Mouse (Mus musculus) brain, adult 2 months (tissue): ENCODE data around the gene Gm16253.
"Not testable (repeated sequence)": the region's sequence is repeated elsewhere in the genome, so short reads cannot be mapped to it uniquely, and the experiment has no call there.

Source experiments
- DNase-seq: peaks from one replicate; pipeline ENCODE4 v3.0.0; 2011; ENCODE audit warnings: low read depth, low spot score

Gene Gm16253

GRCm38 (mm10) chr3:96598156-96599068, 21.6 kb downstream of the Gm16253 start:
- DNase-seq = peak; percentile 76

GRCm38 (mm10) chr3:96599069-96599393, 22.2 kb downstream of the Gm16253 start:
- DNase-seq = peak; percentile 36

- DNase-seq = no peak
Measured at GRCm38 (mm10) chr3:96599411-96599810, 22.6 kb downstream of the Gm16253 start.

- DNase-seq = peak; percentile 99
Measured at GRCm38 (mm10) chr3:96600639-96601250, 24.0 kb downstream of the Gm16253 start, which contains the start of gene Lix1l. Gene Lix1l, plus strand, starts transcription at chr3:96601149.

GRCm38 (mm10) chr3:96601251-96601787, 24.5 kb downstream of the Gm16253 start:
- DNase-seq = peak; percentile 89

- peak; percentile 63 for DNase-seq
Measured at GRCm38 (mm10) chr3:96601941-96602703, 25.3 kb downstream of the Gm16253 start.

- DNase-seq = peak; percentile 20
Measured at GRCm38 (mm10) chr3:96602704-96603084, 25.9 kb downstream of the Gm16253 start.

- peak; percentile 73 for DNase-seq
Measured at GRCm38 (mm10) chr3:96603311-96603710, 26.5 kb downstream of the Gm16253 start.

GRCm38 (mm10) chr3:96606007-96606406, 29.2 kb downstream of the Gm16253 start:
- not testable (repeated sequence) for DNase-seq

- no peak for DNase-seq
Measured at GRCm38 (mm10) chr3:96606618-96607017, 29.8 kb downstream of the Gm16253 start.

GRCm38 (mm10) chr3:96617941-96618340, 41.2 kb downstream of the Gm16253 start:
- no peak for DNase-seq

- no peak for DNase-seq
Measured at GRCm38 (mm10) chr3:96623201-96623600, 46.4 kb downstream of the Gm16253 start.

GRCm38 (mm10) chr3:96629729-96630600, 53.2 kb downstream of the Gm16253 start, which contains the start of gene Rbm8a:
Gene Rbm8a, plus strand, starts transcription at chr3:96629933.
- DNase-seq = peak; percentile 100
